Mouse (Mus musculus) hindbrain, embryonic 11.5 days (tissue): ENCODE data around the gene Fcgr2b. TPM values are rescaled to one million over a fixed set of nuclear protein-coding genes. Genes with fewer than 3 reads are reported as not detected.

Experiments
- ATAC-seq: fragments of 200-750 bp; cut with Nextera tagmentation; 2 replicates; pipeline ENCODE4 v1.8.0; 2017; ENCODE audit warnings: mild to moderate bottlenecking, moderate TSS enrichment, moderate library complexity; ENCODE audit not compliant: low FRiP score
- DNase-seq: peaks from one replicate; pipeline ENCODE4 v3.0.0-alpha.2; 2015; ENCODE audit warnings: low spot score
- H3K27ac ChIP-seq: fragments of 300-500 bp; sonication (generic); 2 replicates; pipeline ENCODE4 v1.5.1; 2014; ENCODE audit warnings: mild to moderate bottlenecking, low read depth, low read length
- H3K27me3 ChIP-seq: fragments of 300-500 bp; sonication (generic); 2 replicates; pipeline ENCODE4 v1.6.1; 2014; ENCODE audit warnings: mild to moderate bottlenecking, low read length, moderate library complexity, mixed read lengths; ENCODE audit not compliant: control insufficient read depth, insufficient read depth
- H3K36me3 ChIP-seq: fragments of 300-500 bp; sonication (generic); 2 replicates; pipeline ENCODE4 v1.6.1; 2014; ENCODE audit warnings: mild to moderate bottlenecking, low read length, moderate library complexity, mixed read lengths; ENCODE audit not compliant: control insufficient read depth, insufficient read depth
- H3K4me1 ChIP-seq: fragments of 300-500 bp; sonication (generic); replicated peaks from 2 replicates; pipeline ENCODE4 v1.6.1; 2014; ENCODE audit warnings: low read length, mixed read lengths; ENCODE audit not compliant: control insufficient read depth, insufficient read depth
- H3K4me2 ChIP-seq: fragments of 300-500 bp; sonication (generic); replicated peaks from 2 replicates; pipeline ENCODE4 v1.6.1; 2014; ENCODE audit warnings: mild to moderate bottlenecking, low read depth, low read length
- H3K4me3 ChIP-seq: fragments of 300-500 bp; sonication (generic); 2 replicates; pipeline ENCODE4 v1.5.1; 2014; ENCODE audit warnings: low read depth, low read length
- H3K9ac ChIP-seq: fragments of 300-500 bp; sonication (generic); 2 replicates; pipeline ENCODE4 v1.6.1; 2014; ENCODE audit warnings: low read depth, low read length
- H3K9me3 ChIP-seq: fragments of 300-500 bp; sonication (generic); 2 replicates; pipeline ENCODE4 v1.6.1; 2016; ENCODE audit warnings: low read length; ENCODE audit not compliant: control insufficient read depth
- WGBS: fragments of 180-500 bp; shearing (Covaris S2); extraction: QIAGEN DNeasy Blood & Tissue Kit; methylation state at CpG from one replicate; pipeline ENCODE4 v1.1.7; 2014; 5-methylcytosine and 5-hydroxymethylcytosine counted together
- polyA plus RNA-seq: library from polyadenylated mRNA; unstranded; fragments of >200 nt; fragmentation: Nextera tagmentation; extraction: Ambion mirVana; gene quantifications from 2 replicates; pipeline ENCODE4 v1.2.1, GENCODE M21; 2014

Gene Fcgr2b
- 0.12 and 0.28 TPM in 2 replicates for polyA plus RNA-seq

GRCm38 (mm10) chr1:170976447-170976846, at the start of gene Fcgr2b:
Gene Fcgr2b, minus strand, starts transcription at chr1:170976547.
- Histone ChIP-seq H3K36me3 (no peaks in the 10 kb centered on the region), H3K9me3 (no peaks in the 10 kb centered on the region), H3K9ac (no peak within 1 kb of the TSS), H3K4me2 (no peak within 1 kb of the TSS), H3K4me3 (no peak within 1 kb of the TSS), H3K27ac (no peak within 1 kb of the TSS), H3K27me3 (no peaks in the 10 kb centered on the region), H3K4me1 (no peaks in the 10 kb centered on the region)
- 95% methylated on average over 5 of the region's 5 CpGs for WGBS
- no peak for ATAC-seq
- DNase-seq, result no peak

- Histone ChIP-seq H3K4me3 (no peak overlapping the region), H3K4me2 (no peak overlapping the region), H3K27ac (no peak overlapping the region), H3K9ac (no peak overlapping the region), H3K4me1 (no peaks in the 10 kb centered on the region), H3K27me3 (no peaks in the 10 kb centered on the region), H3K9me3 (no peaks in the 10 kb centered on the region), H3K36me3 (no peaks in the 10 kb centered on the region)
- 76% methylated on average over 7 of the region's 7 CpGs for WGBS
- ATAC-seq (no peak), DNase-seq (no peak)
These were observed 43.1 kb upstream of the Fcgr2b start for GRCm38 (mm10) chr1:171019311-171019950.

- Histone ChIP-seq H3K4me1 (no peaks in the 10 kb centered on the region), H3K36me3 (no peaks in the 10 kb centered on the region), H3K4me2 (no peak within 1 kb of the TSS), H3K9ac (no peak within 1 kb of the TSS), H3K9me3 (no peaks in the 10 kb centered on the region), H3K27me3 (no peaks in the 10 kb centered on the region), H3K4me3 (no peak within 1 kb of the TSS), H3K27ac (no peak within 1 kb of the TSS)
- DNase-seq (no peak), ATAC-seq (no peak)
- WGBS, result 83% methylated on average over 2 of the region's 2 CpGs
These were observed 42.4 kb upstream of the Fcgr2b start, which contains the start of gene Fcgr4 for GRCm38 (mm10) chr1:171018737-171019136. Gene Fcgr4, plus strand, starts transcription at chr1:171018920.

GRCm38 (mm10) chr1:171017468-171018158, 41.3 kb upstream of the Fcgr2b start:
- 53% methylated on average over 6 of the region's 6 CpGs for WGBS
- DNase-seq, result no peak

GRCm38 (mm10) chr1:171016676-171017356, 40.5 kb upstream of the Fcgr2b start:
- H3K4me3 ChIP-seq, result no peak overlapping the region
- H3K36me3 ChIP-seq, result no peaks in the 10 kb centered on the region
- no peaks in the 10 kb centered on the region for H3K9me3 ChIP-seq
- no peaks in the 10 kb centered on the region for H3K27me3 ChIP-seq
- H3K4me2 ChIP-seq, result no peak overlapping the region
- no peak overlapping the region for H3K9ac ChIP-seq
- no peak overlapping the region for H3K27ac ChIP-seq
- ATAC-seq (no peak), DNase-seq (no peak)
- 84% methylated on average over 6 of the region's 6 CpGs for WGBS
- no peaks in the 10 kb centered on the region for H3K4me1 ChIP-seq

More at GRCm38 (mm10) chr1:171017468-171018158, 41.3 kb upstream of the Fcgr2b start:
- Histone ChIP-seq H3K4me3 (no peak overlapping the region), H3K4me1 (no peaks in the 10 kb centered on the region), H3K9ac (no peak overlapping the region), H3K9me3 (no peaks in the 10 kb centered on the region), H3K36me3 (no peaks in the 10 kb centered on the region), H3K27me3 (no peaks in the 10 kb centered on the region), H3K4me2 (no peak overlapping the region), H3K27ac (no peak overlapping the region)
- ATAC-seq, result no peak

GRCm38 (mm10) chr1:171011733-171012132, 35.4 kb upstream of the Fcgr2b start:
- Histone ChIP-seq H3K9ac (no peak overlapping the region), H3K36me3 (no peaks in the 10 kb centered on the region), H3K4me3 (no peak overlapping the region), H3K27ac (no peak overlapping the region), H3K4me1 (no peaks in the 10 kb centered on the region), H3K9me3 (no peaks in the 10 kb centered on the region), H3K27me3 (no peaks in the 10 kb centered on the region), H3K4me2 (no peak overlapping the region)
- ATAC-seq, result no peak
- 78% methylated on average over 4 of the region's 4 CpGs for WGBS
- no peak for DNase-seq

GRCm38 (mm10) chr1:171006905-171007304, 30.6 kb upstream of the Fcgr2b start:
- H3K9me3 ChIP-seq, result no peaks in the 10 kb centered on the region
- 96% methylated on average over 2 of the region's 2 CpGs for WGBS
- H3K27ac ChIP-seq, result no peak overlapping the region
- H3K27me3 ChIP-seq, result no peaks in the 10 kb centered on the region
- H3K36me3 ChIP-seq, result no peaks in the 10 kb centered on the region
- no peak overlapping the region for H3K4me2 ChIP-seq
- H3K9ac ChIP-seq, result no peak overlapping the region
- no peaks in the 10 kb centered on the region for H3K4me1 ChIP-seq
- ATAC-seq (no peak), DNase-seq (no peak)
- no peak overlapping the region for H3K4me3 ChIP-seq

- no peaks in the 10 kb centered on the region for H3K4me1 ChIP-seq
- no peaks in the 10 kb centered on the region for H3K27me3 ChIP-seq
- WGBS, result 91% methylated on average over 4 of the region's 4 CpGs
- H3K27ac ChIP-seq, result no peak overlapping the region
- no peak overlapping the region for H3K4me3 ChIP-seq
- H3K36me3 ChIP-seq, result no peaks in the 10 kb centered on the region
- H3K9ac ChIP-seq, result no peak overlapping the region
- DNase-seq (no peak), ATAC-seq (no peak)
- no peaks in the 10 kb centered on the region for H3K9me3 ChIP-seq
- H3K4me2 ChIP-seq, result no peak overlapping the region
These were observed 30.0 kb upstream of the Fcgr2b start for GRCm38 (mm10) chr1:171006335-171006734.
